Mouse (Mus musculus) midbrain, embryonic 12.5 days (tissue): ENCODE results near the gene Dpt. TPM values are rescaled to one million over a fixed set of nuclear protein-coding genes. Genes with fewer than 3 reads are reported as not detected.

ENCODE experiments used
- ATAC-seq: fragments of 200-750 bp; cut with Nextera tagmentation; 2 replicates; pipeline ENCODE4 v1.8.0; 2017; ENCODE audit warnings: low read depth, moderate TSS enrichment, moderate library complexity; ENCODE audit not compliant: low FRiP score
- H3K27ac ChIP-seq: fragments of 300-500 bp; sonication (generic); replicated peaks from 2 replicates; pipeline ENCODE4 v1.5.1; 2016; ENCODE audit warnings: mild to moderate bottlenecking
- H3K27me3 ChIP-seq: fragments of 300-500 bp; sonication (generic); 2 replicates; pipeline ENCODE4 v1.6.1; 2016; ENCODE audit warnings: mild to moderate bottlenecking
- H3K36me3 ChIP-seq: fragments of 300-500 bp; sonication (generic); 2 replicates; pipeline ENCODE4 v1.6.1; 2016
- H3K4me1 ChIP-seq: fragments of 300-500 bp; sonication (generic); 2 replicates; pipeline ENCODE4 v1.6.1; 2016
- H3K4me2 ChIP-seq: fragments of 300-500 bp; sonication (generic); replicated peaks from 2 replicates; pipeline ENCODE4 v1.6.1; 2016; ENCODE audit warnings: mild to moderate bottlenecking, moderate library complexity
- H3K4me3 ChIP-seq: fragments of 300-500 bp; sonication (generic); 2 replicates; pipeline ENCODE4 v1.5.1; 2016; ENCODE audit warnings: mild to moderate bottlenecking
- H3K9ac ChIP-seq: fragments of 300-500 bp; sonication (generic); replicated peaks from 2 replicates; pipeline ENCODE4 v1.6.1; 2016; ENCODE audit warnings: mild to moderate bottlenecking, moderate library complexity
- H3K9me3 ChIP-seq: fragments of 300-500 bp; sonication (generic); 2 replicates; pipeline ENCODE4 v1.6.1; 2016; ENCODE audit warnings: mild to moderate bottlenecking
- WGBS: fragments of 180-500 bp; shearing (Covaris S2); methylation state at CpG from one replicate; pipeline ENCODE4 v1.1.7; 2016; 5-methylcytosine and 5-hydroxymethylcytosine counted together
- polyA plus RNA-seq: library from polyadenylated mRNA; unstranded; fragments of >200 nt; fragmentation: Nextera tagmentation; extraction: Ambion mirVana; gene quantifications from 2 replicates; pipeline ENCODE4 v1.2.1, GENCODE M21; 2016

Gene Dpt
- polyA plus RNA-seq, 1 experiment from 2014 or later: not detected

DNA sequence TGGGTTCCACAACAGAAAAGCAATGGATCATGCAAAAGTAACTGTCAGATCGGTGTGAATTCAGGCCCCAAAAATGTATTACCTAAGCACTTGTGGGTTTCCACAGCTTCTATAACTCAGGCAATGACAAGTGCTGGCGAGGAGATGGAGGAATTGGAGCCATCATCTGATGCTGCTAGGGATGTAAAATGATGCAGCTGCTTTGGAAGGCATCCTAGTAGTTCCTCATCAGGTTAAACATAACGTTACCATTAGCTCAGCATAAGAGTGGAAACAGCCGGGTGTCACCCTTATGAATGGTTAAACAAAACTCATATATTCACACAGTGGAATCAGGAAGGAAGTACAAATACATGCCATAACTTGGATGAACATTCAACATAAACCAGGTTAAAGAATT, 3.4 kb upstream of the Dpt start:
- Histone ChIP-seq H3K9ac (no peak overlapping the region), H3K27ac (no peak overlapping the region)

DNA sequence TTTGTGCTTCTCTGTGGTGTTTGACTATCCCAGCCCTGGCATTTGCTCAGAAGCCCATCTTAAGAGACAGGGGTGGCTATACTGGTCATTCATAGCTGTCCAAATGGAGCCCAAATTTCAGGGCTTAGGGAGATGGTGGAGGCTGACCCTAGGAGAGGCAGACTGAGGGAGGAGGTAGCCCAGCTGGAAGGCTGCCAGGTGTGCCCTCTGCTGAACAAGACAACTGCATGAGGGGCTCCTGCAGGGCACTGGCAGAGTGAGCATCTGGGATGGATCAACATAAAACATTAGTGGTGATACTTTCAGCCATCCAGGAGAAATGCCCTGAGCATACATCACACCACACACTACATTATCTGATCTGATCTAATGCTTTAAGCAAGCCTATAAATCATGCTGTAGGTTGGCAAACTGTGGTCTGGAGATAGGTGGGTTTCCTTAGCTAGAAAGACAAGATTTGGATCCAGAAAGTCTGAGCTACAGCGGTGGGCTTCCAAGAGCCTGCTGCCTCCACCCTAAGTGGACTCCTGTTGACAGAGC, 1.4 kb downstream of the Dpt start:
- ATAC-seq: no peak

More for the DNA sequence above, 3.4 kb upstream of the Dpt start:
- Histone ChIP-seq H3K27me3 (no peaks in the 10 kb centered on the region), H3K36me3 (no peaks in the 10 kb centered on the region), H3K4me1 (no peaks in the 10 kb centered on the region), H3K4me2 (no peak overlapping the region), H3K9me3 (no peaks in the 10 kb centered on the region), H3K4me3 (no peak overlapping the region)
- no peak for ATAC-seq
- 87% methylated on average over 4 of the region's 4 CpGs for WGBS

DNA sequence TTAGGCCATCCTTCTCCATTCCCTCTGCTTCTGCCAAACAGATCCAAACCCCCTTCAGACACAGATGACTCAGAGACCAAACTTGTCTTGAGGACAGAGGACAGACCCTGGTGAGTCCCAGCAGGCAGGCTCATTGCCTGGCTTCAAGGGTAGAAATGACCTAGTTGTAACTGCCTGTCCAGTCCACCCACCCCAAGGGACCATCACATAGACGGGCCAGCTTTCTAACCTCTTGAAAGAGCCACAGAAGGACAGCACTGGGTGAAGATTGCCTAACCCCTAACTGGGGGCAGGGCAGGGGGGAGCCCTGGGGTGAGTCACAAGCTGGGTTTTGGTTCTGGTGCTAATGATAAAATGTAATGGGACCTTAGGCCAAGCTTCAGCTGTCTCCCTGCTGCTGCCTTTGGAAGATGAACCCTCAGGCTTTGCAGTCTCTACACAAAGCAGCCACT, 2.1 kb downstream of the Dpt start:
- no peaks in the 10 kb centered on the region for H3K27me3 ChIP-seq
- no peak overlapping the region for H3K4me3 ChIP-seq
- no peak overlapping the region for H3K9ac ChIP-seq
- H3K4me2 ChIP-seq: no peak overlapping the region
- H3K36me3 ChIP-seq: no peaks in the 10 kb centered on the region
- H3K9me3 ChIP-seq: no peaks in the 10 kb centered on the region
- WGBS: 74% methylated on average over 1 of the region's 1 CpGs
- no peaks in the 10 kb centered on the region for H3K4me1 ChIP-seq
- ATAC-seq: no peak
- no peak overlapping the region for H3K27ac ChIP-seq

More for the DNA sequence above, 1.4 kb downstream of the Dpt start:
- Histone ChIP-seq H3K4me2 (no peak overlapping the region), H3K36me3 (no peaks in the 10 kb centered on the region), H3K9me3 (no peaks in the 10 kb centered on the region), H3K4me3 (no peak overlapping the region), H3K4me1 (no peaks in the 10 kb centered on the region), H3K27me3 (no peaks in the 10 kb centered on the region), H3K9ac (no peak overlapping the region), H3K27ac (no peak overlapping the region)
- 87% methylated on average over 1 of the region's 1 CpGs for WGBS

DNA sequence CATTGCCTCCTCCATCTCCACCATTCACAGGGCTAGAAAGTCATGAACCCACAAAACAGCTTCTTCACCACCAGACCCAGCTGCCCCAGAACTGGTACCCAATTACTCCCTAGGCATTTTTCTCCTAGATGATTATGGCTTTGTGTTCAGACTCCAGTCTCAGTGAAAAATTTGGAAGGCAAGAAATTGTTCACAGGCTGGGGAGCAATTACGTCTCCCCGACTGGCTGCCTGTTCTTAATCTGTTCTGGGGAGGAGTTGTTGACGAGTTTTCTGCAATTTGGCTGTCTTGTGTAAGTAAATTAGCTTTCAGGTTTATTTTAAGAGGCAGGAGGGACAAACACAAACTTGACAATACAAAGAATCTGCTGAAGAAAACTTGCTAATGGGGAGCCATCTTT, 2.7 kb downstream of the Dpt start:
- no peaks in the 10 kb centered on the region for H3K27me3 ChIP-seq
- no peak overlapping the region for H3K9ac ChIP-seq
- H3K4me1 ChIP-seq: no peaks in the 10 kb centered on the region
- no peak overlapping the region for H3K27ac ChIP-seq
- no peaks in the 10 kb centered on the region for H3K9me3 ChIP-seq
- H3K4me3 ChIP-seq: no peak overlapping the region
- ATAC-seq: no peak
- WGBS: 80% methylated on average over 3 of the region's 3 CpGs
- no peaks in the 10 kb centered on the region for H3K36me3 ChIP-seq
- no peak overlapping the region for H3K4me2 ChIP-seq

DNA sequence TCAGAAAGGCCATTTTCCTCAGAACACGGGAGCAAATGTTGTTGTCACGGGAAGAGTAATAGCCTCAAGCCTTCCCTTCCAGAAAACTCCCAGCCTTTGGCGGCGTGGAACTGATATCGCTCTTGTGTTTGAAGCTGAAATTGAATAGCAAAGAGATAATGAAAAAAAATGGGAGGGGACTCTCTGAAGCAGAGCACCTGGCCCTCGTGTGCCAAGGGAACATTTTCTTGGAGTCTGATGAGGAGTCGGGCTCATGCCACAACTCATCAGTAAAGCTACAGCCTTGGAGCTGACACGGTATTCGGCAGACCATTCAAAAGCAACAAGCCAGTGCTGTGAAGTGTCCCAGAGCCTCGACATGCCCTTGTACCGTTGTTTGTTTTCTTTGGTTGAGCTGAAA, 7.8 kb downstream of the Dpt start:
- H3K27ac ChIP-seq: no peak overlapping the region
- 84% methylated on average over 11 of the region's 11 CpGs for WGBS
- H3K9me3 ChIP-seq: no peaks in the 10 kb centered on the region
- H3K9ac ChIP-seq: no peak overlapping the region
- ATAC-seq: no peak
- no peaks in the 10 kb centered on the region for H3K36me3 ChIP-seq
- H3K27me3 ChIP-seq: no peaks in the 10 kb centered on the region
- H3K4me3 ChIP-seq: no peak overlapping the region
- H3K4me1 ChIP-seq: no peaks in the 10 kb centered on the region
- H3K4me2 ChIP-seq: no peak overlapping the region

DNA sequence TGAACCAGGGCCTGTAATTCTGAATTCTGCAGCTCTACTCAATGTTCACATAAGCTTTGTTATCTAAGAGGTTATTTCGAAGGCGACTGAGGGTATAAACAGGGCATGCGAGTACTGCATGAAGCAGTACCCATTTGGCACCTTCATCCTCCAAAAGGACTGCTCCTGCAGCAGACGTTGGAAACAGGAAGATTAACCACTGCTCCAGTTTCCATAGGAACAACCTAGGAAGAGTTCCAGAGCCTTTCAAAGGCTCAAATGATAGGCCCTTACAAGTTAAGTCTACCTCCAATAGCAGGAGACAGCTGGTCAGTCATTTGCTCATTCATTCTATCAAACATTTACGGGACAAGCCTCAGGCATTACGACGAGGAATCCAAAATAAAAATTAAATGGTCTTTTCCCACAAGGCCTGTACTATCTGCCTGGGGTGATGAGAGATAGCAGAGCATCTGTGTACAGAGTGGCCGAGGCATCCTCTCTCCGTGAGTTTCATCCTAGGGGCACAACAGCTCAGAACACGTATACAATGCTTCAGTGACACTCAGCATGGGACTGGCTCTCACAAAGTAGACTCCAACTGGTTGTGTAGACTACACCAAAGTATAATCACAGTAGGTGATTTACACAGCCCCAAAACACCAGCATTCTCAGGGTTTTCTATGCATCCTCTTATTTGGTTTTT, 8.4 kb downstream of the Dpt start:
- ATAC-seq: no peak
- H3K27ac ChIP-seq: no peak overlapping the region
- 84% methylated on average over 10 of the region's 10 CpGs for WGBS
- no peaks in the 10 kb centered on the region for H3K4me1 ChIP-seq
- no peak overlapping the region for H3K9ac ChIP-seq
- H3K36me3 ChIP-seq: no peaks in the 10 kb centered on the region
- no peak overlapping the region for H3K4me3 ChIP-seq
- H3K9me3 ChIP-seq: no peaks in the 10 kb centered on the region
- H3K27me3 ChIP-seq: no peaks in the 10 kb centered on the region
- no peak overlapping the region for H3K4me2 ChIP-seq

DNA sequence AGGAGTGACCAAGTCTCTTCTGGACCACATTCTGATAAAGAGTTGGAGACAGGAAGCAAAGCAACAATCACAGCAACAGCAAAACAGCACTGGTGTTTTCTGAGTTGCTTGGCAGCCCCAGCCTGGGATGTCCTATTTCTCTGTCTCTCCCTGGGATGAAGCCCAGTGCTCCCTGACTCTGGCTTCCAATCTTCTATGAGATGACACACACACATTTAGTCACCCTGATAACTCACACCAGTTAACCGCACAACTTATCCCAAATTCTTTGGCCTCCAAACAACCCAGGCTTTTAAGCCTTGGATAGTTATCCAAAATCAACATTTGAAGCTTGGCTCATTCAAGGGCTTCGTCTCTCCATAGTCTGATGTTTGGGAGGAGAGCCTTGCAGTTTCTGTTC, 12.9 kb downstream of the Dpt start:
- no peak overlapping the region for H3K4me3 ChIP-seq
- H3K9me3 ChIP-seq: no peaks in the 10 kb centered on the region
- H3K9ac ChIP-seq: no peak overlapping the region
- H3K36me3 ChIP-seq: no peaks in the 10 kb centered on the region
- 93% methylated on average over 2 of the region's 2 CpGs for WGBS
- ATAC-seq: no peak
- H3K27ac ChIP-seq: no peak overlapping the region
- H3K4me1 ChIP-seq: peaks cover 2% of the 10 kb centered on the region; the same call in 1 of the 2 replicates
- no peak overlapping the region for H3K4me2 ChIP-seq
- no peaks in the 10 kb centered on the region for H3K27me3 ChIP-seq

DNA sequence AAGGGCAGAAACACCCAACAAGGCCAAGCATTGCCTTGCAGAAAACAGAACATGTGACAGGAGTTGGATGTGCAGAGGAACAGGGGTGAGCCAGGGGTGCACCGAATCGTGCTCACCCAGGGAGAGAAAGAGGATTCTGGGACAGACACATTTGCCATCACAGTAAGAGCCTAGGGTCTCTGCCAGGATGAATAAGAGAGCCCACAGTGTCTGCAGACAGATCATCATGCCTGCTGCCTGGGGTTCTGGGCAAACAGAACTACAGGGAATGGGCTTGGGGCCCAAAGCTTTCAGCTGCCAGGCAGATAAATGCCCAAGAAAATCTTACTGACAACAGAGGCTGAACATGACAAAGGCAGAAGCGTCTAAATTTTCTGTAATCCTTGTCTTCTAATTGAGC, 14.9 kb downstream of the Dpt start:
- Histone ChIP-seq H3K36me3 (no peaks in the 10 kb centered on the region), H3K9me3 (no peaks in the 10 kb centered on the region), H3K9ac (no peak overlapping the region), H3K4me3 (no peak overlapping the region), H3K27me3 (no peaks in the 10 kb centered on the region), H3K27ac (no peak overlapping the region), H3K4me2 (no peak overlapping the region), H3K4me1 (peaks cover 3% of the 10 kb centered on the region; the same call in 1 of the 2 replicates)
- ATAC-seq: no peak
- 93% methylated on average over 3 of the region's 3 CpGs for whole genome bisulfite sequencing

DNA sequence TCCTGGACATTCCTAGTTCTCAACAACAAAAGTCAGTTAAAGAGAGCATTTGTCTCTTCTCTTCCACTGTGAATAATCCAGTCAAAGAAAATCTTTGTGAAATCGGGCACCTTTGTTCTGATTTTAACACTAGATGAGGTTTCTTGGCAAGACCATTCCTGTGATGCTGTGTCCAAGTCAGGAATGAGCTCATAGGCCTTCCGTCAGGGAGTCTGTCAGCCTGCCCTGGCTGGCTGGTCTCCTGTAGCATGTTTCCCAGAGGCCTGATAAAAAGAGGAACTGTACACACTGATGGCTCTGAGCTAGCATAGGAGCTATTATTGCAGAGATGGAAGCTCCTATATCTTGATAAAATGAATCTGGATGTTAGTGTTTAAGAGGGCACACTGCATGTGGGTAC, 17.8 kb downstream of the Dpt start:
- WGBS: 53% methylated on average over 2 of the region's 2 CpGs
- ATAC-seq: no peak

DNA sequence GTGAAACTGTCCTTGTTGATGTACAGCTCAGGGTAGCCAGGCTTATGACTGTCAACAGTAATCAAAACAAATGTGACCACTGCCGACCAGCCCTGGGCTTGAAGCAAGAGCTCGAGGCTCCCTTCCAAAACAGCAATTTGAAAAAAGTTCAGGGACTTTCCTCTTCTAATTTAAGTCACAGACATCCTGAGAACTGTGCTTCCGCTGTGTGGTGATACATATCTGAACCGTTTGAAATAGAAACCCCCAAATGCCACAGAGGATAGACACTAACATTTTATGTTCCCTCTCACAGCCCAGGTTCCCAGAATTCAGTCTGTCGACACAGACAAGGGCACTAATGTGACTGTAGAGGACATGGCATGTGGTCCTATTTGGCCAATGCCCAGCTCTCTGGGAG, 18.9 kb downstream of the Dpt start:
- peaks cover 3% of the 10 kb centered on the region; the same call in 1 of the 2 replicates for H3K4me1 ChIP-seq
- ATAC-seq: no peak
- no peaks in the 10 kb centered on the region for H3K36me3 ChIP-seq
- no peak overlapping the region for H3K9ac ChIP-seq
- H3K4me3 ChIP-seq: no peak overlapping the region
- 0 out of 2 replicates have a peak, but pooled peaks cover 5% of the 10 kb centered on the region for H3K27me3 ChIP-seq
- H3K4me2 ChIP-seq: no peak overlapping the region
- WGBS: 87% methylated on average over 5 of the region's 5 CpGs
- no peaks in the 10 kb centered on the region for H3K9me3 ChIP-seq
- no peak overlapping the region for H3K27ac ChIP-seq

More for the DNA sequence above, 17.8 kb downstream of the Dpt start:
- Histone ChIP-seq H3K36me3 (no peaks in the 10 kb centered on the region), H3K9ac (no peak overlapping the region), H3K4me3 (no peak overlapping the region), H3K4me1 (peaks cover 3% of the 10 kb centered on the region; the same call in 1 of the 2 replicates), H3K27me3 (0 out of 2 replicates have a peak, but pooled peaks cover 5% of the 10 kb centered on the region), H3K4me2 (no peak overlapping the region), H3K9me3 (no peaks in the 10 kb centered on the region), H3K27ac (no peak overlapping the region)

DNA sequence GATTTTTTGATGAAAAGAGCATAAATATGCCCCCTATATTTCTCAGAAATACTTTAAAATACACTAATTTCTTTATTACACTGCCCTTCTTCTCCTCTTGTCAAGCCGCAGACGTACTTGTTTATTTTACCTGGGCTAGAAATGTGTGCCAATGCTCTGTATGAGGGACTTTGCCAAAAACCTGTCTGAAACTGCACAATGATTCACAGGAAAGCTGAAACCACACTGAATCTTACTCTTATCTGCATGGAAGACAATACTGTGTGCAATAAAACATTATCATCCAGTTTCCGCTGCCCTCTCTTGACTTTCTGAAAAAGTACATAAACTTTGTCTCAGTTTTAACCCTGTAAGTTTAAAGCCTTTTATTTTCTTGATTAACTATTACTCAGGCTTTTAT, 20.9 kb downstream of the Dpt start:
- ATAC-seq: no peak
- H3K27ac ChIP-seq: no peak overlapping the region
- H3K4me3 ChIP-seq: no peak overlapping the region
- no peaks in the 10 kb centered on the region for H3K36me3 ChIP-seq
- WGBS: 94% methylated on average over 3 of the region's 3 CpGs
- H3K27me3 ChIP-seq: 0 out of 2 replicates have a peak, but pooled peaks cover 5% of the 10 kb centered on the region
- no peaks in the 10 kb centered on the region for H3K9me3 ChIP-seq
- no peak overlapping the region for H3K4me2 ChIP-seq
- H3K9ac ChIP-seq: no peak overlapping the region
- H3K4me1 ChIP-seq: peaks cover 3% of the 10 kb centered on the region; the same call in 1 of the 2 replicates

DNA sequence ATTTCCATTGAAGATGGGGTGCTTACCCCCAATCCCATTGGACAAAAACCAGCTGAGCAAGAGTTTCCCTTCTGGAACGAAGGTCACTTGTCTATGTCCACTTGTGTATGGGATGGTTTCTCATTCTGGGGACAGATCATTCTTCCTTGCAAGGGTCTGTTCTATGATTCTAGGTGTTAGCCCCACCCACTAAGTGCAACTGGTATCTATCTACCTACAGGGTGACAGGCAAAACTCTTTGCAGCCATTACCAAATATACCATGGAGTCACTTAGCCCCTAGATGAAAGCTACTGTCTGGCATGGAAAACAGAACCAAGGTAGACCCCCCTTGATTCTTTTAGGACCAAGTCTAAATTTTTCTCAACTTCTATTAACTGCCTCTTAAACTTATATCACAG, 24.9 kb downstream of the Dpt start:
- no peak overlapping the region for H3K27ac ChIP-seq
- H3K4me1 ChIP-seq: no peaks in the 10 kb centered on the region
- 86% methylated on average over 1 of the region's 1 CpGs for WGBS
- 0 out of 2 replicates have a peak, but pooled peaks have one; percentile 14 for ATAC-seq
- no peaks in the 10 kb centered on the region for H3K9me3 ChIP-seq
- no peak overlapping the region for H3K9ac ChIP-seq
- no peak overlapping the region for H3K4me3 ChIP-seq
- H3K27me3 ChIP-seq: 0 out of 2 replicates have a peak, but pooled peaks cover 5% of the 10 kb centered on the region
- no peaks in the 10 kb centered on the region for H3K36me3 ChIP-seq
- H3K4me2 ChIP-seq: no peak overlapping the region
